Mouse (Mus musculus): Measurements from ENCODE around the gene Elmod2. TPM values are rescaled to one million over a fixed set of nuclear protein-coding genes. Genes with fewer than 3 reads are reported as not detected.

Elmod2 gene
- total RNA-seq, 2 experiments from 2014 or later: 14.5 to 16.7 TPM

GRCm38 (mm10) chr8:83290176-83290575, 42.1 kb downstream of the Elmod2 start, which contains the start of gene Ucp1:
Ucp1 (plus strand) TSS chr8:83290352.
- ATAC-seq (replicated peaks; ENCODE audit: low FRiP score, low TSS enrichment, poor library complexity, severe bottlenecking): 0 out of 2 replicates have a peak, but pooled peaks have one; percentile 41

GRCm38 (mm10) chr8:83285391-83285790, 46.9 kb downstream of the Elmod2 start:
- ATAC-seq (replicated peaks; ENCODE audit: low FRiP score, low TSS enrichment, poor library complexity, severe bottlenecking): no peak

- no peak for ATAC-seq (replicated peaks; ENCODE audit: low FRiP score, low TSS enrichment, poor library complexity, severe bottlenecking)
Measured at GRCm38 (mm10) chr8:83278431-83278830, 53.9 kb downstream of the Elmod2 start.

GRCm38 (mm10) chr8:83274470-83274869, 57.8 kb downstream of the Elmod2 start:
- ATAC-seq (replicated peaks; ENCODE audit: low FRiP score, low TSS enrichment, poor library complexity, severe bottlenecking): no peak

- ATAC-seq (replicated peaks; ENCODE audit: low FRiP score, low TSS enrichment, poor library complexity, severe bottlenecking): no peak
Measured at GRCm38 (mm10) chr8:83272464-83272863, 59.8 kb downstream of the Elmod2 start.

GRCm38 (mm10) chr8:83271172-83271571, 61.1 kb downstream of the Elmod2 start:
- no peak for ATAC-seq (replicated peaks; ENCODE audit: low FRiP score, low TSS enrichment, poor library complexity, severe bottlenecking)

Other genes with a start within 250 kb of the Elmod2 start
- 0.07 and 0.57 TPM in 2 replicates for gene Tbc1d9, start 167.1 kb downstream of the Elmod2 start, total RNA-seq (2014; fragmentation: Nextera tagmentation)
- gene Tbc1d9, start 167.1 kb downstream of the Elmod2 start, total RNA-seq (2017): 0.84 and 1.4 TPM in 2 replicates
- gene Gm10645, start 166.3 kb downstream of the Elmod2 start, total RNA-seq (2014; fragmentation: Nextera tagmentation): not detected in 2 replicates
- not detected in 2 replicates for gene Gm10645, start 166.3 kb downstream of the Elmod2 start, total RNA-seq (2017)
- not detected in 2 replicates for gene Ucp1, start 42.1 kb downstream of the Elmod2 start, total RNA-seq (2014; fragmentation: Nextera tagmentation)
- gene Ucp1, start 42.1 kb downstream of the Elmod2 start, total RNA-seq (2017): not detected in 2 replicates
- not detected in 2 replicates for gene Mgat4d, start 16.0 kb upstream of the Elmod2 start, total RNA-seq (2014; fragmentation: Nextera tagmentation)
- gene Mgat4d, start 16.0 kb upstream of the Elmod2 start, total RNA-seq (2017): not detected in 2 replicates
- 1.1 and 1.2 TPM in 2 replicates for gene Clgn, start 57.4 kb upstream of the Elmod2 start, total RNA-seq (2014; fragmentation: Nextera tagmentation)
- gene Clgn, start 57.4 kb upstream of the Elmod2 start, total RNA-seq (2017): 0.19 and 0.95 TPM in 2 replicates
- 97.8 and 106 TPM in 2 replicates for gene Scoc, start 125.9 kb upstream of the Elmod2 start, total RNA-seq (2014; fragmentation: Nextera tagmentation)
- gene Scoc, start 125.9 kb upstream of the Elmod2 start, total RNA-seq (2017): 83.0 and 91.3 TPM in 2 replicates
- gene Olfr370, start 203.3 kb upstream of the Elmod2 start, total RNA-seq (2014; fragmentation: Nextera tagmentation): not detected in 2 replicates
- gene Olfr370, start 203.3 kb upstream of the Elmod2 start, total RNA-seq (2017): not detected in 2 replicates
- 199 and 204 TPM in 2 replicates for gene Ndufb7, start 234.2 kb upstream of the Elmod2 start, total RNA-seq (2014; fragmentation: Nextera tagmentation)
- 173 and 183 TPM in 2 replicates for gene Ndufb7, start 234.2 kb upstream of the Elmod2 start, total RNA-seq (2017)